In genomic region chr3:89788680-89789352, GRCm38 (mm10) we compare ENCODE assay signal across 18 mouse cellular contexts. TPM values are rescaled to one million over a fixed set of nuclear protein-coding genes. Genes with fewer than 3 reads are reported as not detected.
DNase-seq lines count a peak whose midpoint lies in the region; ATAC-seq and TF ChIP-seq lines count a peak whose summit lies in the region.
"Had no signal": no experiment of that assay in that cellular context is flagged by ENCODE, and none has a peak within 500 bp of the region (broad histone marks: within the 10 kb centered on the region; RNA-seq: fewer than 3 reads in every experiment).

No protein-coding gene starts in this region.

- H3K27me3 ChIP-seq in intestine, postnatal 0 days (replicated peaks; ENCODE audit: control insufficient read depth, insufficient read depth, low read length) = no peaks in the 10 kb centered on the region
- no peaks in the 10 kb centered on the region; the same call in 1 of the 2 replicates for H3K27me3 ChIP-seq in intestine, embryonic 15.5 days (replicated peaks)
- H3K27me3 ChIP-seq: Patski had no signal

- H3K4me2 ChIP-seq in intestine, postnatal 0 days (replicated peaks; ENCODE audit: low read depth) = no peak overlapping the region
- H3K4me2 ChIP-seq in intestine, embryonic 15.5 days (replicated peaks) = no peak overlapping the region
- H3K4me2 ChIP-seq: heart, embryonic 13.5 days; liver, embryonic 15.5 days had no signal

- no peaks in the 10 kb centered on the region for H3K4me1 ChIP-seq in intestine, postnatal 0 days (replicated peaks; ENCODE audit: control insufficient read depth, insufficient read depth, low read length)
- H3K4me1 ChIP-seq in intestine, embryonic 15.5 days (replicated peaks) = 0 out of 2 replicates have a peak, but pooled peaks cover 11% of the 10 kb centered on the region
- H3K4me1 ChIP-seq: liver, embryonic 15.5 days had no signal

- no peak overlapping the region for H3K4me3 ChIP-seq in intestine, postnatal 0 days (ENCODE audit: low read depth, low read length)
- H3K4me3 ChIP-seq in intestine, embryonic 15.5 days (replicated peaks) = no peak overlapping the region
- H3K4me3 ChIP-seq: heart, embryonic 13.5 days; hindbrain, embryonic 10.5 days; liver, embryonic 15.5 days had no signal

- no peak for ATAC-seq in intestine, postnatal 0 days
- ATAC-seq in intestine, embryonic 15.5 days = no peak
- ATAC-seq: CD4-positive, CD25-positive, alpha-beta regulatory T cell, adult 4 months; Patski had no signal

- no peak overlapping the region for H3K27ac ChIP-seq in intestine, postnatal 0 days (ENCODE audit: low read depth, low read length)
- no peak overlapping the region for H3K27ac ChIP-seq in intestine, embryonic 15.5 days
- H3K27ac ChIP-seq: heart, embryonic 13.5 days; hindbrain, embryonic 10.5 days; liver, embryonic 15.5 days had no signal

- no peak overlapping the region for H3K9ac ChIP-seq in intestine, postnatal 0 days (ENCODE audit: low read depth, low read length)
- H3K9ac ChIP-seq in intestine, embryonic 15.5 days = no peak overlapping the region
- H3K9ac ChIP-seq: heart, embryonic 13.5 days; liver, embryonic 15.5 days had no signal

- WGBS in intestine, postnatal 0 days = 77% methylated on average over 16 of the region's 16 CpGs
- 76% methylated on average over 16 of the region's 16 CpGs for WGBS in intestine, embryonic 15.5 days

- no peaks in the 10 kb centered on the region for H3K36me3 ChIP-seq in intestine, postnatal 0 days (ENCODE audit: control insufficient read depth, insufficient read depth)
- no peaks in the 10 kb centered on the region for H3K36me3 ChIP-seq in intestine, embryonic 15.5 days
- H3K36me3 ChIP-seq: hindbrain, embryonic 10.5 days; liver, embryonic 15.5 days had no signal

- peak; percentile 29 for DNase-seq in right cerebral cortex, adult 18-20 months
- DNase-seq in right cerebral cortex, postnatal 36 days (ENCODE audit: low spot score in 2 of 2) = no peak
- DNase-seq in brain, embryonic 14.5 days (ENCODE audit: low read depth) = peak; percentile 59
- no peak for DNase-seq in MN1 (ENCODE audit: low spot score)
- DNase-seq in heart, adult 8-10 months (ENCODE audit: low spot score) = no peak
- DNase-seq: cerebellum, adult 8-10 months; embryo, embryonic 11 days; kidney, adult 2 months; kidney, postnatal 36 days; left cerebral cortex, postnatal 4 days; midbrain, embryonic 14.5 days had no signal

- peak; percentile 30; the same call in 1 of the 2 replicates for TF ChIP-seq CTCF in intestine, postnatal 0 days (IDR thresholded peaks at IDR 0.05; ENCODE audit: low read depth)
- TF ChIP-seq CTCF in brain, embryonic 14.5 days (IDR thresholded peaks at IDR 0.05; ENCODE audit: borderline replicate concordance, extremely low read depth, insufficient read depth, insufficient read length) = no peak

- no peaks in the 10 kb centered on the region for H3K9me3 ChIP-seq in intestine, postnatal 0 days (ENCODE audit: control insufficient read depth)
- no peaks in the 10 kb centered on the region for H3K9me3 ChIP-seq in intestine, embryonic 15.5 days
- H3K9me3 ChIP-seq: heart, embryonic 13.5 days; hindbrain, embryonic 10.5 days; liver, embryonic 15.5 days had no signal

- no peak for TF ChIP-seq POLR2A in brain, embryonic 14.5 days (IDR thresholded peaks at IDR 0.05; ENCODE audit: borderline replicate concordance, extremely low read depth, insufficient read depth, insufficient read length, poor library complexity, severe bottlenecking)

RNA-seq across cellular contexts. Expression of gene Ube2q1, which starts 15.4 kb away (rescaled TPM):
- polyA plus RNA-seq in intestine, postnatal 0 days (2015; fragmentation: Nextera tagmentation; extraction: Ambion mirVana) = 22.1 and 23.7 TPM in 2 replicates
- 12.3 and 14.3 TPM in 2 replicates for polyA plus RNA-seq in intestine, embryonic 15.5 days (2015; fragmentation: Nextera tagmentation; extraction: Ambion mirVana)
- 45.1 and 61.2 TPM in 2 replicates for polyA plus RNA-seq in brain, embryonic 14.5 days (2012; rRNA removed)
- total RNA-seq in heart, adult 8-10 months (2022) = 10 to 100 TPM; 21.6 to 25.2 (median 23.0) TPM

RNA-seq across cellular contexts. Expression of gene Chrnb2, which starts 24.4 kb away (rescaled TPM):
- 0.95 and 1.0 TPM in 2 replicates for polyA plus RNA-seq in intestine, postnatal 0 days (2015; fragmentation: Nextera tagmentation; extraction: Ambion mirVana)
- polyA plus RNA-seq in intestine, embryonic 15.5 days (2015; fragmentation: Nextera tagmentation; extraction: Ambion mirVana) = 1.6 and 1.7 TPM in 2 replicates
- 50.3 and 53.7 TPM in 2 replicates for polyA plus RNA-seq in brain, embryonic 14.5 days (2012; rRNA removed)
- total RNA-seq in heart, adult 8-10 months (2022) = under 1 TPM; 0.11 to 0.22 (median 0.16) TPM

RNA-seq across cellular contexts. Expression of gene She, which starts 42.4 kb away (rescaled TPM):
- 1.6 and 1.8 TPM in 2 replicates for polyA plus RNA-seq in intestine, postnatal 0 days (2015; fragmentation: Nextera tagmentation; extraction: Ambion mirVana)
- 3.7 and 3.8 TPM in 2 replicates for polyA plus RNA-seq in intestine, embryonic 15.5 days (2015; fragmentation: Nextera tagmentation; extraction: Ambion mirVana)
- 0.77 and 2.0 TPM in 2 replicates for polyA plus RNA-seq in brain, embryonic 14.5 days (2012; rRNA removed)
- total RNA-seq in heart, adult 8-10 months (2022) = 10 to 100 TPM in 3 of 4 experiments, 1 to 10 TPM in 1; 8.5 to 14.1 (median 12.4) TPM

Comparison
In these comparisons a context has a peak if more than half of its experiments do, and no peak if none do; other contexts are left out.
1. DNase-seq: peak in right cerebral cortex, adult 18-20 months (single experiment) and brain, embryonic 14.5 days (single experiment); none in right cerebral cortex, postnatal 36 days (0 of 2), MN1 (single experiment) and heart, adult 8-10 months (single experiment).
2. RNA of gene Chrnb2, which starts 24.4 kb away (polyA plus RNA-seq): 50.3 to 53.7 TPM in brain, embryonic 14.5 days; 1.6 to 1.7 TPM in intestine, embryonic 15.5 days and 0.95 to 1.0 TPM in intestine, postnatal 0 days; every median in the first group is over 10 times any median in the second.